Mouse (Mus musculus): ENCODE measurements around the gene Rin2. TPM values are rescaled to one million over a fixed set of nuclear protein-coding genes. Genes with fewer than 3 reads are reported as not detected.

Gene Rin2
- polyA plus RNA-seq, 1 experiment: 0.02 TPM

DNA sequence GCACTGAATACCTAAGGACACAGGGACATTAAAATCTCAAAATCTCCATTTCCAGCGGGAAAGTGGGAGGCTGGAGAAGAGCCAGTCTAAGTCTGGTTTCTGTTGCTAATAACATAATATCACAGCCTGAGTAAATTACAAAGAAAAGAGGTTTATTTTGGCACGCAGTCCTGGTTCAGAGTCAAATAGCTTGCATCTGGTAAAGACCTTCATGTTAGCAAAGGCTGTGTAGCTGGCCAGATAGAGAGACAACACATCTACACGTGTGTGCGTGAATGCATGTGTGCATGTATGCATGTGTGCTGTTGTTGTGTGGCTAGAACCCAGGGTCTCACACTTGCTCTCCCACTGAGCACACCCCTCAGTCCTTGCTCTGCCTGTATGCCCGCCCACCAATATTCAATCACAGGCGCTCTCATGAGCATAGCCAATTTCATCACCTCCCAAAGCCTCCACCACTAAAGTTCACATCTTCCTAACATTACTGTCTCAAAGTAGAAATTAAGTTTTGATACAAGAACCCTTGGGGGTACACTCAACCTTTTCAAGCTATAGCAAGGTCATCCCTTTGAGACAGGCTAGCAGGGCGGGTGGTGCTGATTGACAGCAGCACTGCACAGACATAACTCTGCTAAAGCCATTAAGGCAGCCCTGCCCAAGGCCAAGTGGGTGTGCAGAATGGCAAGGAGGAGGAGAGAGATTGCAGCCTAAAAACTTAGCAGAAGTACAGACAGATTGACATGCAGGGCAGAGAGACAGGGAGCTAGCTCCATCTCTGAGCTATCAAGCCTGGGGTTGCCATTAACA lies 95.9 kb downstream of the Rin2 start:
- Histone ChIP-seq H3K27me3 (ENCODE audit: control insufficient read depth) (no peaks in the 10 kb centered on the region), H3K9me3 (ENCODE audit: control insufficient read depth, low read length) (no peaks in the 10 kb centered on the region), H3K4me3 (replicated peaks) (no peak overlapping the region), H3K36me3 (ENCODE audit: control insufficient read depth) (no peaks in the 10 kb centered on the region), H3K4me1 (ENCODE audit: control insufficient read depth) (no peaks in the 10 kb centered on the region)
- TF ChIP-seq GATA1 (IDR thresholded peaks at IDR 0.05; ENCODE audit: low read length) (no peak), TAL1 (IDR thresholded peaks at IDR 0.05; ENCODE audit: low read length) (no peak)

- TF ChIP-seq GATA1 (IDR thresholded peaks at IDR 0.05; ENCODE audit: low read length) (no peak), TAL1 (IDR thresholded peaks at IDR 0.05; ENCODE audit: low read length) (no peak)
- no peaks in the 10 kb centered on the region for H3K9me3 ChIP-seq (ENCODE audit: control insufficient read depth, low read length)
- H3K4me1 ChIP-seq (ENCODE audit: control insufficient read depth): no peaks in the 10 kb centered on the region
- no peaks in the 10 kb centered on the region for H3K27me3 ChIP-seq (ENCODE audit: control insufficient read depth)
- no peak overlapping the region for H3K4me3 ChIP-seq (replicated peaks)
- H3K36me3 ChIP-seq (ENCODE audit: control insufficient read depth): no peaks in the 10 kb centered on the region
Observed at GRCm38 (mm10) chr2:145783247-145783646, 108.2 kb downstream of the Rin2 start.

- Histone ChIP-seq H3K9me3 (ENCODE audit: control insufficient read depth, low read length) (no peaks in the 10 kb centered on the region), H3K27me3 (ENCODE audit: control insufficient read depth) (no peaks in the 10 kb centered on the region), H3K4me3 (replicated peaks) (no peak overlapping the region), H3K4me1 (ENCODE audit: control insufficient read depth) (no peaks in the 10 kb centered on the region), H3K36me3 (ENCODE audit: control insufficient read depth) (no peaks in the 10 kb centered on the region)
- TF ChIP-seq TAL1 (IDR thresholded peaks at IDR 0.05; ENCODE audit: low read length) (no peak), GATA1 (IDR thresholded peaks at IDR 0.05; ENCODE audit: low read length) (no peak)
Observed at GRCm38 (mm10) chr2:145784246-145784935, 109.4 kb downstream of the Rin2 start.

DNA sequence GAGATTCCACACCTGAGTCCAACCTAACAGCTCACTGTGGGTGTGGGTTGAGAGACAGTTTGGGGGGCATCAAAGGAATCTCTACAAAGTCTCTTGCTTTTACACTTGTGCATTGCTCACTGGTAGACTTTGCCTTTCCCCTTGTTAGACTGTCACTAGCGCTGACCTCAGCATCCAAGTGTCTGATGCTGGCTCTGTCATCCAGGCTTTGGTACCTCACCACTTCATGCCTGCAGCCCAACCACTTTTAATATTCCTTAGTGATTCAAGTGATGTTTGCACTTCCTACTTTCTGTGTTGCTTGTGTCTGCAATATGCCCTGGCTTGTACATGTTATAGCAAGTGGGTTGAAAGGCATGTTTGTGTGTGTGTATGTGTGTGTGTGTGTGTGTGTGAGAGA lies 109.9 kb downstream of the Rin2 start:
- TF ChIP-seq GATA1 (IDR thresholded peaks at IDR 0.05; ENCODE audit: low read length) (no peak), TAL1 (IDR thresholded peaks at IDR 0.05; ENCODE audit: low read length) (no peak)
- H3K36me3 ChIP-seq (ENCODE audit: control insufficient read depth): no peaks in the 10 kb centered on the region
- no peaks in the 10 kb centered on the region for H3K9me3 ChIP-seq (ENCODE audit: control insufficient read depth, low read length)
- H3K27me3 ChIP-seq (ENCODE audit: control insufficient read depth): no peaks in the 10 kb centered on the region
- H3K4me1 ChIP-seq (ENCODE audit: control insufficient read depth): no peaks in the 10 kb centered on the region
- no peak overlapping the region for H3K4me3 ChIP-seq (replicated peaks)

- Histone ChIP-seq H3K27me3 (ENCODE audit: control insufficient read depth) (no peaks in the 10 kb centered on the region), H3K4me3 (replicated peaks) (no peak overlapping the region), H3K9me3 (ENCODE audit: control insufficient read depth, low read length) (no peaks in the 10 kb centered on the region), H3K36me3 (ENCODE audit: control insufficient read depth) (no peaks in the 10 kb centered on the region), H3K4me1 (ENCODE audit: control insufficient read depth) (no peaks in the 10 kb centered on the region)
- TF ChIP-seq TAL1 (IDR thresholded peaks at IDR 0.05; ENCODE audit: low read length): no peak
- TF ChIP-seq GATA1 (IDR thresholded peaks at IDR 0.05; ENCODE audit: low read length): no peak
Observed at GRCm38 (mm10) chr2:145785758-145786617, 111.0 kb downstream of the Rin2 start.

- H3K36me3 ChIP-seq (ENCODE audit: control insufficient read depth): no peaks in the 10 kb centered on the region
- H3K27me3 ChIP-seq (ENCODE audit: control insufficient read depth): no peaks in the 10 kb centered on the region
- TF ChIP-seq GATA1 (IDR thresholded peaks at IDR 0.05; ENCODE audit: low read length): no peak
- TF ChIP-seq TAL1 (IDR thresholded peaks at IDR 0.05; ENCODE audit: low read length): no peak
- H3K9me3 ChIP-seq (ENCODE audit: control insufficient read depth, low read length): no peaks in the 10 kb centered on the region
- no peaks in the 10 kb centered on the region for H3K4me1 ChIP-seq (ENCODE audit: control insufficient read depth)
- no peak overlapping the region for H3K4me3 ChIP-seq (replicated peaks)
Observed at GRCm38 (mm10) chr2:145786618-145786932, 111.6 kb downstream of the Rin2 start.

GRCm38 (mm10) chr2:145787486-145787885 lies 112.5 kb downstream of the Rin2 start:
- no peak overlapping the region for H3K4me3 ChIP-seq (replicated peaks)
- H3K27me3 ChIP-seq (ENCODE audit: control insufficient read depth): no peaks in the 10 kb centered on the region
- TF ChIP-seq GATA1 (IDR thresholded peaks at IDR 0.05; ENCODE audit: low read length) (no peak), TAL1 (IDR thresholded peaks at IDR 0.05; ENCODE audit: low read length) (no peak)
- H3K9me3 ChIP-seq (ENCODE audit: control insufficient read depth, low read length): no peaks in the 10 kb centered on the region
- no peaks in the 10 kb centered on the region for H3K4me1 ChIP-seq (ENCODE audit: control insufficient read depth)
- H3K36me3 ChIP-seq (ENCODE audit: control insufficient read depth): no peaks in the 10 kb centered on the region

DNA sequence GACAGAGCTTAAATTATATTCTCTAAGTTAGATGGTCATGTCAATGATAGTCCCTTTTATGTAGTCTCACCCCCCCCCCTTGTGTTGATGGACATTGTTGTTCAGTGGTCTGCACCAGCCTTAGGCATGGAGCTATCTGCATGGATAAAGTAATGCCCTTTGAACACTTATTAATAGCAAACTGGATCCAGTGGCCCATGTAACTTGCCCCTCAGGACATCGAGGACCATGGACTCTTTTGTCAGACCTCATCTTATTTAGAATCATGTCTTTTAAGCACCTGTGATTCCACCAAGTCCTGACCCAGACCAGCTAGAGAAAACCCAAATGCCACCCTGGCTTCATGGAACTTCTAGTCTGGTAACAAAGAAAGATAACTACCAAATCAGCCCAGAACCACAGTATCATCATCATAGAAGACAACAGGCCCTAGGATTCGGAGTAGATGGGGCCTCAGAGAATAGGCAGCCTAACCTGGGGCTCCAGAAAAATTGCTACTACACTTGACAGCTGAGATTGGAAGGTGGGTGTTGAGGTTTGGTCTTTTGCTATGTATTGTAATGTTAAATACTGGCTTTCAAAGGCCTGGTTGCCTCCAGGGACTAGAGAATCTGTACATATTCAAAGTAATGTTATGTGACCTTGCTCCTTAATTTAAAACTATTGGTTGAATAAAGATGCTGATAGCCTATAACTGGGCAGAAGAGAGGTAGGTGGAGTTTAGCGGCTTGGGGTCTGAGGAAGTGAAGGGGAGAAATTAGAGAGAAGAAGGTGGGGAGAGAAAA lies 113.7 kb downstream of the Rin2 start:
- H3K27me3 ChIP-seq (ENCODE audit: control insufficient read depth): no peaks in the 10 kb centered on the region
- H3K4me3 ChIP-seq (replicated peaks): no peak overlapping the region
- H3K9me3 ChIP-seq (ENCODE audit: control insufficient read depth, low read length): no peaks in the 10 kb centered on the region
- H3K36me3 ChIP-seq (ENCODE audit: control insufficient read depth): no peaks in the 10 kb centered on the region
- H3K4me1 ChIP-seq (ENCODE audit: control insufficient read depth): no peaks in the 10 kb centered on the region
- TF ChIP-seq TAL1 (IDR thresholded peaks at IDR 0.05; ENCODE audit: low read length) (no peak), GATA1 (IDR thresholded peaks at IDR 0.05; ENCODE audit: low read length) (no peak)
